In genomic region chr11:86684126-86685012, GRCm38 (mm10) we compare ENCODE assay signal across 8 mouse cellular contexts. TPM values are rescaled to one million over a fixed set of nuclear protein-coding genes. Genes with fewer than 3 reads are reported as not detected.
DNase-seq lines count a peak whose midpoint lies in the region; ATAC-seq and TF ChIP-seq lines count a peak whose summit lies in the region.

No protein-coding gene starts in this region.

- H3K79me2 ChIP-seq in myocyte (ENCODE audit: control insufficient read depth, insufficient read depth), result peaks cover 95% of the 10 kb centered on the region

- H3ac ChIP-seq in myocyte (ENCODE audit: control insufficient read depth, insufficient read length), result peak overlapping the region; percentile 51

- H3K36me3 ChIP-seq in kidney, embryonic 16.5 days (ENCODE audit: insufficient read depth, low read length), result peaks cover 6% of the 10 kb centered on the region; the same call in 1 of the 2 replicates
- H3K36me3 ChIP-seq in embryonic facial prominence, embryonic 10.5 days (replicated peaks), result peaks cover 38% of the 10 kb centered on the region
- H3K36me3 ChIP-seq in myocyte (ENCODE audit: control insufficient read depth, insufficient read depth), result peaks cover 31% of the 10 kb centered on the region

- H3K4me2 ChIP-seq in kidney, embryonic 16.5 days (replicated peaks; ENCODE audit: low read depth, low read length), result peak overlapping the region; percentile 68
- peak overlapping the region; percentile 94 for H3K4me2 ChIP-seq in myocyte (ENCODE audit: low read depth)

- DNase-seq in kidney, postnatal 36 days, result no peak
- DNase-seq in embryonic facial prominence, embryonic 10.5 days (ENCODE audit: low spot score), result no peak
- no peak for DNase-seq in kidney, postnatal 25 days
- DNase-seq in layer of hippocampus, postnatal 25 days (ENCODE audit: extremely low spot score in 1 of 2, low spot score in 1 of 2), result no peak
- DNase-seq in adrenal gland, adult 8-10 months, result no peak

- H3K9me3 ChIP-seq in kidney, embryonic 16.5 days (ENCODE audit: low read length), result no peaks in the 10 kb centered on the region
- H3K9me3 ChIP-seq in embryonic facial prominence, embryonic 10.5 days, result no peaks in the 10 kb centered on the region

- 5% methylated on average over 20 of the region's 20 CpGs for WGBS in kidney, embryonic 16.5 days
- 11% methylated on average over 20 of the region's 20 CpGs for WGBS in embryonic facial prominence, embryonic 10.5 days

- peak overlapping the region; percentile 74 for H3K4me3 ChIP-seq in kidney, embryonic 16.5 days (ENCODE audit: low read length)
- H3K4me3 ChIP-seq in embryonic facial prominence, embryonic 10.5 days, result peak overlapping the region; percentile 86
- peak overlapping the region; percentile 95 for H3K4me3 ChIP-seq in myocyte

- peak overlapping the region; percentile 79 for H3K9ac ChIP-seq in kidney, embryonic 16.5 days (replicated peaks; ENCODE audit: low read length)

- ATAC-seq in kidney, embryonic 16.5 days (ENCODE audit: low FRiP score, low TSS enrichment), result no peak
- peak; percentile 21 for ATAC-seq in inflammation-experienced regulatory T-cells, adult 6 months

- H3K27ac ChIP-seq in kidney, embryonic 16.5 days (ENCODE audit: low read length), result peak overlapping the region; percentile 91
- peak overlapping the region; percentile 90 for H3K27ac ChIP-seq in embryonic facial prominence, embryonic 10.5 days (replicated peaks)

- no peak for TF ChIP-seq POLR2A in myocyte (IDR thresholded peaks at IDR 0.05; ENCODE audit: insufficient read length, low read depth)

- peaks cover 37% of the 10 kb centered on the region for H3K4me1 ChIP-seq in kidney, embryonic 16.5 days (ENCODE audit: insufficient read depth, low read length)
- H3K4me1 ChIP-seq in embryonic facial prominence, embryonic 10.5 days, result peaks cover 28% of the 10 kb centered on the region

- no peaks in the 10 kb centered on the region for H3K27me3 ChIP-seq in kidney, embryonic 16.5 days (ENCODE audit: insufficient read depth, low read length)
- H3K27me3 ChIP-seq in embryonic facial prominence, embryonic 10.5 days (replicated peaks; ENCODE audit: low read depth, poor library complexity, severe bottlenecking), result no peaks in the 10 kb centered on the region
- no peaks in the 10 kb centered on the region for H3K27me3 ChIP-seq in myocyte (ENCODE audit: control insufficient read depth, insufficient read depth, insufficient read length)

TF ChIP-seq in myocyte, 11 proteins besides CTCF, POLR2A, EP300 and RAD21:
- TF ChIP-seq MYOG (IDR thresholded peaks at IDR 0.05; ENCODE audit: control insufficient read depth in 1 of 3, insufficient read depth in 1 of 3, insufficient read length in 2 of 3, low read depth in 2 of 3) (no peak), E2F4 (IDR thresholded peaks at IDR 0.05; ENCODE audit: insufficient read depth) (no peak)
TF ChIP-seq in myocyte: peak in this region for 0.

RNA-seq across cellular contexts. Expression of gene Ptrh2, which starts 0.6 kb away (rescaled TPM):
- polyA plus RNA-seq in kidney, embryonic 16.5 days (2015; fragmentation: Nextera tagmentation; extraction: Ambion mirVana), result 33.1 and 35.6 TPM in 2 replicates
- 44.5 and 46.8 TPM in 2 replicates for polyA plus RNA-seq in embryonic facial prominence, embryonic 10.5 days (2016; fragmentation: Nextera tagmentation; extraction: Ambion mirVana)
- 10 to 100 TPM in 1 of 3 experiments, 1 to 10 TPM in 2; 9.4 to 10.7 (median 10.0) TPM for polyA plus RNA-seq in inflammation-experienced regulatory T-cells, adult 6 months (2017; shearing (Covaris generic))
- 22.6 TPM for polyA plus RNA-seq in myocyte (2012; fragmentation: generic; extraction: Trizol)
- total RNA-seq in layer of hippocampus, postnatal 25 days (2021), result 1 to 10 TPM; 8.9 to 9.8 TPM
- total RNA-seq in adrenal gland, adult 8-10 months (2022), result 10 to 100 TPM; 15.7 to 17.9 (median 17.2) TPM

RNA-seq across cellular contexts. Expression of gene Vmp1, which starts 0.7 kb away (rescaled TPM):
- polyA plus RNA-seq in kidney, embryonic 16.5 days (2015; fragmentation: Nextera tagmentation; extraction: Ambion mirVana), result 172 and 173 TPM in 2 replicates
- 84.9 and 89.9 TPM in 2 replicates for polyA plus RNA-seq in embryonic facial prominence, embryonic 10.5 days (2016; fragmentation: Nextera tagmentation; extraction: Ambion mirVana)
- 100 to 1,000 TPM; 484 to 529 (median 503) TPM for polyA plus RNA-seq in inflammation-experienced regulatory T-cells, adult 6 months (2017; shearing (Covaris generic))
- 169 TPM for polyA plus RNA-seq in myocyte (2012; fragmentation: generic; extraction: Trizol)
- 100 to 1,000 TPM; 117 to 132 TPM for total RNA-seq in layer of hippocampus, postnatal 25 days (2021)
- 100 to 1,000 TPM in 3 of 4 experiments, 10 to 100 TPM in 1; 99.8 to 209 (median 138) TPM for total RNA-seq in adrenal gland, adult 8-10 months (2022)
